Mouse (Mus musculus) inflammation-experienced regulatory T-cells, adult 16 weeks (primary cell): ENCODE measurements around the gene Slc12a7. TPM values are rescaled to one million over a fixed set of nuclear protein-coding genes. Genes with fewer than 3 reads are reported as not detected.

Experiments used
- polyA plus RNA-seq: library from polyadenylated mRNA; unstranded; fragments of 100-300 nt; shearing (Covaris generic); gene quantifications from one replicate; pipeline ENCODE4 v1.2.1, GENCODE M21; 2017

Slc12a7 gene
- polyA plus RNA-seq = 120 TPM

DNA sequence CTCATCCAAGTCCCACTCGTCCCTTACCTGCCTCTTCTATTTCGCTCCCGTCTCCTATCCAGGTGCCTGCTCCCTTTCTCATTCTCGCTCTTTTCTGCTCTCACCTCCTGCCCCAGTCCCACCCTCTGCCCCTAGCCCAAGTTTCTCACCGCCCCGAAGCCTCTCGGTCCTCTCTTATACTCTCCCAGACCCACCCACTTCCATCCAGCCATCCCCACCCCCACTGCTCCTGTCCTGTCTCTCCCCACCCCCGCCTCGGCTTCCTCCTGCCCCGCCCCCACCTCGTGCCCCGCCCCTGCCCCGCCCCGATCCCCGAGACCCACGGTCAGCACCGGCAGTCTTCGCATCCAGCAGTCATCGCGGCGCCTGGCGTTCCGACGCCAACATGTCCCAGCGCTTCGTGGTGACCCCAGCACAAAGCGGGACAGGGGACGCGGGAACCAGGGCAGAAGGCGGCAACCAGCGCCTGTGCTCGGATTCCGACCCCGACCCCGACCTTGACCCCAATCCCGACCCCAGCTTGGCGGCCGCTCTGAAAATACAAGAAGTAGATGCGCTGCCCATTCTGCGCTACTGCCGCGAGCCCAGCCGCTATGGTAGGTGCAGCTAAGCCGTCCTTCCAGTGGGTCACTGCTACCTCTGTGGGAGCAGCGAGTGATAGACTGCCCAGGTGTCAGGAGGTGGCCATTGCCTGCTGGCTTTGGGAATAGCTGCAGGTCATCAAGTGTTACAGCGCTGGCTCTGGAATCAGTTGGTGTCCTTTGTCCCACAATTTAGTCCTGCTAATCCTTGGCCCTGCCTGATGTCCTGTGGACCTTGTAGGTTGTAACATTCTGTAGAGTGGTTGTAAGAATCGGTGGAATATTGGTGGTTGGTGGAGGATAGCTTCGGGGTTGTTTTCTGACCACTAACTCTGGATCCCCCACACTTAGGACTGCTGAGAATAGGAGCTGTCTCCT is at the start of gene Slc12a7:
Slc12a7 (plus strand) TSS at position 353 of the 959 bp plus-strand sequence.

DNA sequence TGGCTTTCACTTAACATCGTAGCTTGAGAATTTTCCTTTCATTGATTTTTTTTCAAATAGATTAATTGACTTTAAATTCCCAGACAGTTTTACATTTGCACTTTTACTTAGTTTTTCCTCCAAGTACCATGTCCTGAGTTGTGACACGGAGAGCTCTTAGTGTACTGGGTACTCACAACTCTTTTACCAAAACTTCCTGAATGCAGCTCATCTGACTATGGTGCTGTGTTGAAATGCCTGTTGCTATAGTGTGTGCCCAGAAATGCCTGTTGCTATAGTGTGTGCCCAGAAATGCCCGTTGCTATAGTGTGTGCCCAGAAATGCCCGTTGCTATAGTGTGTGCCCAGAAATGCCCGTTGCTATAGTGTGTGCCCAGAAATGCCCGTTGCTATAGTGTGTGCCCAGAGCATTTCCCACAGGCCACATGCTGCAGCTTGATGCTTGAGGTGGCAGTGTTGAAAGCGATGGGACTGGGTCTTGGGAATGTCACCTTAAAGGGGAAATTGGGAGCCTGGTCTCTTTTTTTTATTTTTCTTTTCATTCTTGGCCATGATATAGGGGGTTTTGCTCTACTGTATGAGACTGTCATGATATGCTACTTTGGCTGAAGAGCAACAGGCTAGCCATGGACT is 28.1 kb upstream of the Slc12a7 start, which contains the start of gene Slc6a19:
Slc6a19 (minus strand) TSS at position 172 of the 632 bp plus-strand sequence.

DNA sequence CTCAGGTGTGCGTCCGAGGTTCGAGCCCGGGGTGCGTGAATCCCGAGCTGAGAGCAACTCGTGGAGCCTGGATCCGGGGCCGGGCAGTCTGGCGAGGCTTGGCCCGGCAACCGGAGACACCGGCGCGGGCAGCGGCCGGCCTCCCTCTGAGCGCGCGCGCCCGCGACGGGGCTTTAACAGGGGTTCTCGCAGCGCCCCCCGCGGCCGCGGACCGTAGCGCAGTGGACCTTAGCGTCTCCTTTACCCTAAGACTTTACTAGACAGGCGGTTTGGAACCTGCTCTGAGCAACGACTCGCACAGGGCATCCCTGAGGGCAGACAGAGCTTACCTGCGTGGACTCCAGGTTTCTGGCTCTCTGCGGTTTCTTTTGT is 114.6 kb downstream of the Slc12a7 start, which contains the start of gene Nkd2:
Nkd2 (minus strand) TSS at position 167 of the 372 bp plus-strand sequence.

Other genes with a start within 250 kb of the Slc12a7 start
- gene Slc6a3, start 196.3 kb upstream of the Slc12a7 start, polyA plus RNA-seq = not detected
- gene Clptm1l, start 129.1 kb upstream of the Slc12a7 start, polyA plus RNA-seq = 11.1 TPM
- gene Tert, start 106.2 kb upstream of the Slc12a7 start, polyA plus RNA-seq = 8.4 TPM
- gene Slc6a18, start 55.1 kb upstream of the Slc12a7 start, polyA plus RNA-seq = not detected
- 0.09 TPM for gene Slc6a19, start 28.2 kb upstream of the Slc12a7 start, polyA plus RNA-seq
- gene Nkd2, start 114.5 kb downstream of the Slc12a7 start, polyA plus RNA-seq = 0.30 TPM
- gene Trip13, start 204.7 kb downstream of the Slc12a7 start, polyA plus RNA-seq = 5.6 TPM
- 87.3 TPM for gene Brd9, start 204.7 kb downstream of the Slc12a7 start, polyA plus RNA-seq
- not detected for gene Zdhhc11, start 230.8 kb downstream of the Slc12a7 start, polyA plus RNA-seq